Mouse (Mus musculus) spleen, adult 2 months (tissue): Measurements from ENCODE around the gene 1700056E22Rik. TPM values are rescaled to one million over a fixed set of nuclear protein-coding genes. Genes with fewer than 3 reads are reported as not detected.

ENCODE experiments used
- DNase-seq, 2 experiments: peaks; one replicate each; pipeline versions ENCODE4 v3.0.0 to v3.0.0-alpha.2; 2012 to 2021; ENCODE audit warnings: low spot score in 2 of 2, low read depth in 1 of 2
- H3K27ac ChIP-seq: fragments of 200-500 bp; 2 replicates; pipeline ENCODE4 v1.5.1; 2012; ENCODE audit warnings: low read length, inconsistent platforms; ENCODE audit not compliant: insufficient read depth
- H3K27me3 ChIP-seq: fragments of 200-500 bp; 2 replicates; pipeline ENCODE4 v1.6.1; 2012; ENCODE audit warnings: mild to moderate bottlenecking, moderate library complexity, low read length, inconsistent platforms; ENCODE audit not compliant: control insufficient read depth, insufficient read depth
- H3K36me3 ChIP-seq: fragments of 200-500 bp; 2 replicates; pipeline ENCODE4 v1.6.1; 2012; ENCODE audit warnings: mild to moderate bottlenecking, low read length, inconsistent platforms; ENCODE audit not compliant: control insufficient read depth, insufficient read depth
- H3K4me1 ChIP-seq: fragments of 200-500 bp; 2 replicates; pipeline ENCODE4 v1.6.1; 2011; ENCODE audit warnings: inconsistent platforms; ENCODE audit not compliant: control insufficient read depth, insufficient read depth, insufficient read length
- H3K4me3 ChIP-seq: fragments of 200-500 bp; 2 replicates; pipeline ENCODE4 v1.5.1; 2011; ENCODE audit warnings: mild to moderate bottlenecking, inconsistent platforms; ENCODE audit not compliant: insufficient read depth, insufficient read length; ENCODE audit errors: extremely low read depth
- CTCF ChIP-seq: fragments of 200-500 bp; IDR thresholded peaks from 2 replicates; pipeline ENCODE4 v1.5.1; 2011; ENCODE audit warnings: mild to moderate bottlenecking, inconsistent platforms; ENCODE audit not compliant: insufficient read depth, insufficient read length, insufficient replicate concordance; ENCODE audit errors: extremely low read depth
- POLR2A ChIP-seq: fragments of 200-500 bp; IDR thresholded peaks from 2 replicates; pipeline ENCODE4 v1.6.1; 2011; ENCODE audit warnings: low read depth, low read length, inconsistent platforms
- WGBS: fragments of 180-500 bp; shearing (Covaris S2); methylation state at CpG from one replicate; pipeline ENCODE4 v1.1.7; 2018; 5-methylcytosine and 5-hydroxymethylcytosine counted together
- polyA plus RNA-seq: library from polyadenylated mRNA; depleted of rRNA; stranded (reverse); fragments of >200 nt; gene quantifications from 2 replicates; pipeline ENCODE4 v1.2.3, GENCODE M21; 2012

The 1700056E22Rik gene
- polyA plus RNA-seq, 1 experiment = 1.8 TPM

- peaks cover 3% of the 10 kb centered on the region; the same call in 1 of the 2 replicates for H3K4me1 ChIP-seq
- H3K27ac ChIP-seq = no peak overlapping the region
- H3K27me3 ChIP-seq = no peaks in the 10 kb centered on the region
- no peak for TF ChIP-seq POLR2A
- TF ChIP-seq CTCF = no peak
- H3K4me3 ChIP-seq = no peak overlapping the region
- DNase-seq = no peak
- 74% methylated on average over 4 of the region's 4 CpGs for WGBS
- peaks cover 2% of the 10 kb centered on the region; the same call in 1 of the 2 replicates for H3K36me3 ChIP-seq
Measured at GRCm38 (mm10) chr1:184060828-184061734, 27.0 kb upstream of the 1700056E22Rik start.

GRCm38 (mm10) chr1:184060381-184060780 is 26.3 kb upstream of the 1700056E22Rik start:
- Histone ChIP-seq H3K4me3 (no peak overlapping the region), H3K4me1 (0 out of 2 replicates have a peak, but pooled peaks cover 3% of the 10 kb centered on the region), H3K36me3 (peaks cover 2% of the 10 kb centered on the region; the same call in 1 of the 2 replicates), H3K27ac (no peak overlapping the region), H3K27me3 (no peaks in the 10 kb centered on the region)
- 89% methylated on average over 9 of the region's 9 CpGs for WGBS
- no peak for TF ChIP-seq POLR2A
- no peak for TF ChIP-seq CTCF
- DNase-seq = no peak

GRCm38 (mm10) chr1:184059814-184060213 is 25.7 kb upstream of the 1700056E22Rik start:
- H3K4me3 ChIP-seq = no peak overlapping the region

GRCm38 (mm10) chr1:184058206-184058605 is 24.1 kb upstream of the 1700056E22Rik start:
- TF ChIP-seq POLR2A = no peak
- TF ChIP-seq CTCF = no peak
- peaks cover 4% of the 10 kb centered on the region for H3K36me3 ChIP-seq
- no peak for DNase-seq
- no peak overlapping the region for H3K4me3 ChIP-seq
- WGBS = 92% methylated on average over 8 of the region's 8 CpGs
- H3K4me1 ChIP-seq = 0 out of 2 replicates have a peak, but pooled peaks cover 3% of the 10 kb centered on the region
- no peaks in the 10 kb centered on the region for H3K27me3 ChIP-seq
- no peak overlapping the region for H3K27ac ChIP-seq

More at GRCm38 (mm10) chr1:184059814-184060213, 25.7 kb upstream of the 1700056E22Rik start:
- DNase-seq = no peak
- Histone ChIP-seq H3K4me1 (0 out of 2 replicates have a peak, but pooled peaks cover 3% of the 10 kb centered on the region), H3K36me3 (peaks cover 2% of the 10 kb centered on the region; the same call in 1 of the 2 replicates), H3K27me3 (no peaks in the 10 kb centered on the region), H3K27ac (no peak overlapping the region)
- WGBS = 91% methylated on average over 3 of the region's 3 CpGs
- TF ChIP-seq CTCF (no peak), POLR2A (no peak)

- Histone ChIP-seq H3K4me1 (no peaks in the 10 kb centered on the region), H3K27ac (no peak overlapping the region), H3K36me3 (peaks cover 2% of the 10 kb centered on the region; the same call in 1 of the 2 replicates), H3K4me3 (no peak overlapping the region), H3K27me3 (no peaks in the 10 kb centered on the region)
- TF ChIP-seq CTCF (no peak), POLR2A (no peak)
- WGBS = 96% methylated on average over 2 of the region's 2 CpGs
- DNase-seq = no peak
Measured at GRCm38 (mm10) chr1:184054176-184054575, 20.1 kb upstream of the 1700056E22Rik start.

- no peak overlapping the region for H3K4me3 ChIP-seq
- H3K27ac ChIP-seq = no peak overlapping the region
- no peak for DNase-seq
- H3K36me3 ChIP-seq = peaks cover 2% of the 10 kb centered on the region; the same call in 1 of the 2 replicates
- WGBS = 90% methylated on average over 4 of the region's 4 CpGs
- H3K27me3 ChIP-seq = no peaks in the 10 kb centered on the region
- H3K4me1 ChIP-seq = no peaks in the 10 kb centered on the region
- TF ChIP-seq CTCF = no peak
- no peak for TF ChIP-seq POLR2A
Measured at GRCm38 (mm10) chr1:184053711-184054110, 19.6 kb upstream of the 1700056E22Rik start.
